Mouse (Mus musculus): ENCODE measurements at regions not wholly inside any gene's neighbourhood (a gene's known extent, or its start where the extent isn't known, plus 50 kb on each side); places are given as distances from the start of the nearest gene placed in this dataset.
"Not testable (repeated sequence)": the region's sequence is repeated elsewhere in the genome, so short reads cannot be mapped to it uniquely, and the experiment has no call there.

DNA sequence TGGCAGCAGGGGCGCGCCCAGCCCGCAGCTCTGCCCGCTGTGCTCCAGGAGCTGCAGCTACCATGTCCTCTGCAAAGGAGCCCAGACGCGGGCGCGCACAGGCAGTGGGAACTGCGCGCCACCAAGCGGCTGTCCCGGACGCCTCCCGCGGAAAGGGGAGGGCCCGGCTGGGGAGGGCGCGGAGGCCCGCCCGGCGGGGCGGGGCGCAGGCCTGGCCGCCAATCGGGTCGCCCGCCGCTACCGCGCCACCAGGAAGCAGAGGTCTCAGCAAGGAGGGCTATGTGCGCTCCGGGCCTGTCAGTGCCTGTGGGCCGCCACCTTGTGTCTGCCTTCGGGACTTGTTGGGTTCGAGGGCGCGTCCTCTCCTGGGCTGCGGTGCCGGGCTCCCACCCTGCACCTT, 367.0 kb upstream of the Ywhaq start:
- H3K4me1 ChIP-seq (ENCODE audit: control insufficient read depth, insufficient read depth, low read length); H3K79me2 ChIP-seq (replicated peaks; ENCODE audit: control insufficient read depth, insufficient read depth, low read length); H3K27ac ChIP-seq; H3K27me3 ChIP-seq (ENCODE audit: control insufficient read depth, insufficient read depth, low read length); H3K36me3 ChIP-seq (ENCODE audit: control insufficient read depth, insufficient read depth, low read length); intact Hi-C loops (cut with DNase I): not testable (repeated sequence)
- Histone ChIP-seq H3K4me3 (peak overlapping the region; percentile 20), H3K9ac (ENCODE audit: low read depth, low read length) (peak overlapping the region; percentile 62)
- 1% methylated on average over 35 of the region's 39 CpGs for WGBS
- TF ChIP-seq CTCF (IDR thresholded peaks at IDR 0.05) = peak; percentile 55
- peak; percentile 70 to 73 for DNase-seq

DNA sequence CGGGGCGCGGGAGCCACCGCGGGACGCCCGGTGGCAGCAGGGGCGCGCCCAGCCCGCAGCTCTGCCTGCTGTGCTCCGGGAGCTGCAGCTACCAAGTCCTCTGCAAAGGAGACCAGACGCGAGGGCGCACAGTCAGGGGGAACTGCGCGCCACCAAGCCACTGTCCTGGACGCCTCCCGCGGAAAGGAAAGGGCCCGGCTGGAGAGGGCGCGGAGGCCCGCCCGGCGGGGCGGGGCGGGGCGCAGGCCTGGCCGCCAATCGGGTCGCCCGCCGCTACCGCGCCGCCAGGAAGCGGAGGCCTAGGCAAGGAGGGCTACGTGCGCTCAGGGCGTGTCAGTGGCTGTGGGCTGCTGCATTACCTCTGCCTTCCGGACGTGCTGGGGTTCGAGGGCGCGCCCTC, 361.3 kb upstream of the Ywhaq start:
- H3K36me3 ChIP-seq (ENCODE audit: control insufficient read depth, insufficient read depth, low read length); H3K27ac ChIP-seq; H3K4me1 ChIP-seq (ENCODE audit: control insufficient read depth, insufficient read depth, low read length); H3K27me3 ChIP-seq (ENCODE audit: control insufficient read depth, insufficient read depth, low read length); H3K4me3 ChIP-seq; H3K79me2 ChIP-seq (replicated peaks; ENCODE audit: control insufficient read depth, insufficient read depth, low read length); intact Hi-C loops (cut with DNase I); H3K9ac ChIP-seq (ENCODE audit: low read depth, low read length): not testable (repeated sequence)
- under 1% methylated on average over 42 of the region's 45 CpGs for WGBS
- peak; percentile 10 to 24 for DNase-seq

DNA sequence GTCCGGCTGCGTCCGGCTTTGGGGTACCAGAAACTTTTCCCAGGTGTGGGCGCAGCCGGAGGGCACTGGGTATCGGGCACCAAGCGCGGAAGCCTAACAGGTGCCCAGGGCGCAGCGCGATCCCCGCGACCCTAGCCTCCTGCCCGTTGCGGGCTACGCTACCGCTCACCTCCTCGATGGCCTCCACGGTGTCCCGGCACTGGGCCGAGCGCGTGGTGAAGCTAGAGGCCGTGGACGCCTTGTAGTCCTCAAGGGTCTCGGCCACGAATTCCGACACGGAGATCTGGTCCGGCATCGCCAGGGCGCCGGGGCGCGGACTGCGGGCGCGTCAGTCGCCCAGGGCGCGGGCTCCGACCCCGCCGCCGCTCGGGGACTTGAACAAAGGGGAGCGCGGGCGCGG, 360.9 kb upstream of the Ywhaq start:
- H3K27me3 ChIP-seq (ENCODE audit: control insufficient read depth, insufficient read depth, low read length); intact Hi-C loops (cut with DNase I); H3K27ac ChIP-seq; H3K4me1 ChIP-seq (ENCODE audit: control insufficient read depth, insufficient read depth, low read length); H3K36me3 ChIP-seq (ENCODE audit: control insufficient read depth, insufficient read depth, low read length); H3K79me2 ChIP-seq (replicated peaks; ENCODE audit: control insufficient read depth, insufficient read depth, low read length): not testable (repeated sequence)
- 25% methylated on average over 50 of the region's 50 CpGs for WGBS
- H3K9ac ChIP-seq (ENCODE audit: low read depth, low read length) = peak overlapping the region; percentile 44
- H3K4me3 ChIP-seq = 0 out of 2 replicates have a peak overlapping the region, but pooled peaks have one; percentile 27
- peak in 1 of 2 experiments; percentile 2 for DNase-seq

DNA sequence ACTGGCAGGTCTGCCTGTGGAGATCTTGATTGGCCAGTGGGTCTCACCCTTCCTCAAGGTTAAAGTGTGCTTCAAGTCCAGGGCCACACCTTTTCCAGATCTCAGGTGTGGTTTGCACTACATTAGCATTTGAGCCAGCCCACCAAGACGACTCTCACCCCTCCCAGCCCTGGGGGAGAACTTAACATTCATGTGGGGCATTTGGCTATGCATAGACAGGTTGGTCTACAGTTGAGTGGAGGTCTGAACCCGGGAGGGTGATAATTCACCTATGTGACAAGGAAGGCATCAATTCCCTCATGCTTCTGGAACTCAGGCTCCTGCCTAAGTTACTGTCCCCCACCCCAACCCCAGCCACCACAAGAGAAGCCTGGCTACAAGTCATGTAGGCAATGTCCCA, 350.3 kb upstream of the Ywhaq start:
- intact Hi-C loops (cut with DNase I); H3K27ac ChIP-seq: not testable (repeated sequence)
- WGBS = 81% methylated on average over 2 of the region's 2 CpGs

More for the DNA sequence above, 350.3 kb upstream of the Ywhaq start:
- H3K36me3 ChIP-seq (ENCODE audit: control insufficient read depth, insufficient read depth, low read length); H3K27me3 ChIP-seq (ENCODE audit: control insufficient read depth, insufficient read depth, low read length); H3K4me3 ChIP-seq; H3K79me2 ChIP-seq (replicated peaks; ENCODE audit: control insufficient read depth, insufficient read depth, low read length); H3K4me1 ChIP-seq (ENCODE audit: control insufficient read depth, insufficient read depth, low read length); DNase-seq; H3K9ac ChIP-seq (ENCODE audit: low read depth, low read length): not testable (repeated sequence)
